In genomic region chr9:52289069-52289468, GRCm38 (mm10) we compare ENCODE assay signal across 24 mouse cellular contexts.
DNase-seq lines count a peak whose midpoint lies in the region; ATAC-seq and TF ChIP-seq lines count a peak whose summit lies in the region.
"Had no signal": no experiment of that assay in that cellular context is flagged by ENCODE, and none has a peak within 500 bp of the region (broad histone marks: within the 10 kb centered on the region; RNA-seq: fewer than 3 reads in every experiment).

No protein-coding gene starts in this region.

- TF ChIP-seq CTCF in liver, postnatal 0 days (IDR thresholded peaks at IDR 0.05; ENCODE audit: low read depth): no peak

- no peaks in the 10 kb centered on the region for H3K9me3 ChIP-seq in liver, postnatal 0 days (ENCODE audit: low read length)
- no peaks in the 10 kb centered on the region for H3K9me3 ChIP-seq in megakaryocyte, embryonic 14.5 days
- H3K9me3 ChIP-seq in kidney, embryonic 14.5 days (ENCODE audit: control insufficient read depth, low read length): no peaks in the 10 kb centered on the region
- H3K9me3 ChIP-seq in forebrain, embryonic 12.5 days: no peaks in the 10 kb centered on the region
- H3K9me3 ChIP-seq: embryonic facial prominence, embryonic 15.5 days; forebrain, embryonic 10.5 days; forebrain, embryonic 15.5 days; G1E; heart, embryonic 10.5 days; hindbrain, embryonic 12.5 days had no signal

- H3K4me2 ChIP-seq in liver, postnatal 0 days (ENCODE audit: low read depth, low read length): no peak overlapping the region
- no peak overlapping the region for H3K4me2 ChIP-seq in kidney, embryonic 14.5 days (replicated peaks; ENCODE audit: low read depth, low read length)
- no peak overlapping the region for H3K4me2 ChIP-seq in forebrain, embryonic 12.5 days
- H3K4me2 ChIP-seq: embryonic facial prominence, embryonic 15.5 days; forebrain, embryonic 15.5 days; hindbrain, embryonic 12.5 days had no signal

- 49% methylated on average over 4 of the region's 4 CpGs for WGBS in liver, postnatal 0 days (ENCODE audit: insufficient replicate concordance)
- 78% methylated on average over 4 of the region's 4 CpGs for WGBS in kidney, embryonic 14.5 days
- 81% methylated on average over 4 of the region's 4 CpGs for WGBS in forebrain, embryonic 12.5 days

- no peak overlapping the region for H3K27ac ChIP-seq in liver, postnatal 0 days (ENCODE audit: low read depth)
- H3K27ac ChIP-seq in kidney, embryonic 14.5 days (ENCODE audit: low read depth, low read length): no peak overlapping the region
- H3K27ac ChIP-seq in forebrain, embryonic 12.5 days: no peak overlapping the region
- H3K27ac ChIP-seq: embryonic facial prominence, embryonic 15.5 days; forebrain, embryonic 10.5 days; forebrain, embryonic 15.5 days; heart, embryonic 10.5 days; hindbrain, embryonic 12.5 days had no signal

- no peak overlapping the region for H3K4me3 ChIP-seq in liver, postnatal 0 days (ENCODE audit: low read depth, low read length)
- peak overlapping the region; percentile 79 for H3K4me3 ChIP-seq in megakaryocyte, embryonic 14.5 days (replicated peaks)
- no peak overlapping the region for H3K4me3 ChIP-seq in kidney, embryonic 14.5 days (ENCODE audit: low read length)
- H3K4me3 ChIP-seq in forebrain, embryonic 12.5 days (replicated peaks): no peak overlapping the region
- H3K4me3 ChIP-seq: embryonic facial prominence, embryonic 15.5 days; erythroblast, embryonic 14.5 days; forebrain, embryonic 10.5 days; forebrain, embryonic 15.5 days; heart, embryonic 10.5 days; hindbrain, embryonic 12.5 days had no signal

- ATAC-seq in liver, postnatal 0 days: peak; percentile 27; the same call in 1 of the 2 replicates
- 0 out of 2 replicates have a peak, but pooled peaks have one; percentile 28 for ATAC-seq in common myeloid progenitor, adult 5-6 weeks (replicated peaks; ENCODE audit: low read depth, poor library complexity, severe bottlenecking)
- no peak for ATAC-seq in CD4-positive, CD25-positive, alpha-beta regulatory T cell, adult 4 months
- ATAC-seq in kidney, embryonic 14.5 days (ENCODE audit: low FRiP score, low TSS enrichment): no peak
- ATAC-seq in forebrain, embryonic 12.5 days (ENCODE audit: low FRiP score): no peak
- ATAC-seq: forebrain, embryonic 15.5 days; hindbrain, embryonic 16.5 days; inflammation-experienced regulatory T-cells, adult 6 months had no signal

- no peaks in the 10 kb centered on the region for H3K27me3 ChIP-seq in liver, postnatal 0 days (ENCODE audit: insufficient read depth, low read length)
- peaks cover 2% of the 10 kb centered on the region for H3K27me3 ChIP-seq in megakaryocyte, embryonic 14.5 days (replicated peaks)
- H3K27me3 ChIP-seq in kidney, embryonic 14.5 days (ENCODE audit: control insufficient read depth, insufficient read depth, low read length): no peaks in the 10 kb centered on the region
- 0 out of 2 replicates have a peak, but pooled peaks cover 4% of the 10 kb centered on the region for H3K27me3 ChIP-seq in forebrain, embryonic 12.5 days
- H3K27me3 ChIP-seq: embryonic facial prominence, embryonic 15.5 days; hindbrain, embryonic 12.5 days had no signal

- DNase-seq in liver, postnatal 0 days: no peak
- DNase-seq in liver: no peak
- DNase-seq in kidney, adult 8-10 months: no peak
- DNase-seq: adrenal gland, postnatal 10 days; cerebellum, adult 2 months; cerebellum, postnatal 10 days; embryo, embryonic 11 days; gastrocnemius, postnatal 14 days; heart, postnatal 10 days; heart, postnatal 4 days had no signal

- no peaks in the 10 kb centered on the region for H3K4me1 ChIP-seq in liver, postnatal 0 days (ENCODE audit: insufficient read depth)
- peaks cover 35% of the 10 kb centered on the region for H3K4me1 ChIP-seq in megakaryocyte, embryonic 14.5 days
- H3K4me1 ChIP-seq in kidney, embryonic 14.5 days (ENCODE audit: control insufficient read depth, insufficient read depth, low read length): no peaks in the 10 kb centered on the region
- H3K4me1 ChIP-seq in forebrain, embryonic 12.5 days: peaks cover 9% of the 10 kb centered on the region
- H3K4me1 ChIP-seq: embryonic facial prominence, embryonic 15.5 days had no signal

- no peak for TF ChIP-seq EP300 in liver, postnatal 0 days (IDR thresholded peaks at IDR 0.05; ENCODE audit: low read depth)

- no peak overlapping the region for H3K9ac ChIP-seq in liver, postnatal 0 days (replicated peaks)
- no peak overlapping the region for H3K9ac ChIP-seq in kidney, embryonic 14.5 days (ENCODE audit: low read depth, low read length)
- H3K9ac ChIP-seq in forebrain, embryonic 12.5 days: no peak overlapping the region
- H3K9ac ChIP-seq: embryonic facial prominence, embryonic 15.5 days; forebrain, embryonic 15.5 days; hindbrain, embryonic 12.5 days had no signal

- no peaks in the 10 kb centered on the region for H3K36me3 ChIP-seq in liver, postnatal 0 days (replicated peaks; ENCODE audit: insufficient read depth, low read length)
- no peaks in the 10 kb centered on the region for H3K36me3 ChIP-seq in megakaryocyte, embryonic 14.5 days (replicated peaks; ENCODE audit: low read length)
- no peaks in the 10 kb centered on the region for H3K36me3 ChIP-seq in kidney, embryonic 14.5 days (ENCODE audit: control insufficient read depth, insufficient read depth, low read length)
- H3K36me3 ChIP-seq in forebrain, embryonic 12.5 days (replicated peaks): no peaks in the 10 kb centered on the region
- H3K36me3 ChIP-seq: embryonic facial prominence, embryonic 15.5 days; forebrain, embryonic 10.5 days; forebrain, embryonic 15.5 days; G1E; heart, embryonic 10.5 days; hindbrain, embryonic 12.5 days had no signal

Comparison
In these comparisons a context has a peak if more than half of its experiments do, and no peak if none do; other contexts are left out.
1. ATAC-seq: peak in liver, postnatal 0 days (single experiment) and common myeloid progenitor, adult 5-6 weeks (single experiment); none in CD4-positive, CD25-positive, alpha-beta regulatory T cell, adult 4 months (single experiment), kidney, embryonic 14.5 days (single experiment) and forebrain, embryonic 12.5 days (single experiment).